ENCODE assay signal across 13 mouse cellular contexts in the genomic region with DNA sequence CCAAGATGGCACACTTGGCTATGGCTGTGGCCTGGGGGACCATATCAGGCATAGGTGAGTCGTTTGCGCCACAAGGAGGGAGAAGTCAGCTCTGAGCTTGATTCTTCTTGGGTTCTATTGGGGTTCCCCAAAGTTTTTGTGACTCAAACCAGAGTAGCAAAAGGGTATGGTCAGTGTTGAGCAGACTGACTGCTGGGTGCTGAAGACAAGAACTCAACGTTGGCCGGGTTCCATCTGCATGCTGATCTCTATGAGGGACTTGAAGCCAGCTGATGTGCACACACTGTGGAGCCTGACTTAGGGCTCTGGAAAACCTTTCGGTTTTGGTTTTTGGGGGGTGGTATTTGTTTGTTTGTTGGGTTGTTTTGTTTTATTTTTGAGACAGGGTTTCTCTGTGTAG. TPM values are rescaled to one million over a fixed set of nuclear protein-coding genes. Genes with fewer than 3 reads are reported as not detected.
"Had no signal": no experiment of that assay in that cellular context is flagged by ENCODE, and none has a peak within 500 bp of the region (broad histone marks: within the 10 kb centered on the region; RNA-seq: fewer than 3 reads in every experiment).

No protein-coding gene starts in this region.

- H3K27me3 ChIP-seq: limb, embryonic 12.5 days; liver, embryonic 13.5 days; neural tube, embryonic 15.5 days had no signal

- H3K9ac ChIP-seq: limb, embryonic 12.5 days; liver, embryonic 13.5 days; liver, postnatal 0 days; neural tube, embryonic 15.5 days had no signal

- H3K4me2 ChIP-seq: limb, embryonic 12.5 days; liver, embryonic 13.5 days; neural tube, embryonic 15.5 days had no signal

- H3K4me3 ChIP-seq: limb, embryonic 12.5 days; liver, embryonic 13.5 days; midbrain, embryonic 10.5 days; myocyte; neural tube, embryonic 15.5 days had no signal

- DNase-seq: liver; liver, embryonic 13.5 days; liver, postnatal 0 days; midbrain, embryonic 14.5 days; thymus, postnatal 4 days had no signal

- H3K27ac ChIP-seq: limb, embryonic 12.5 days; liver, embryonic 13.5 days; midbrain, embryonic 10.5 days; neural tube, embryonic 15.5 days; stomach, postnatal 0 days had no signal

- H3K9me3 ChIP-seq: limb, embryonic 12.5 days; liver, embryonic 13.5 days; midbrain, embryonic 10.5 days; neural tube, embryonic 15.5 days had no signal

- ATAC-seq: liver, postnatal 0 days had no signal

RNA-seq across cellular contexts. Expression of a gene that starts 22.6 kb away (rescaled TPM):
- total RNA-seq: megakaryocyte progenitor cell, adult 5-6 weeks had no signal
- polyA plus RNA-seq: kidney, embryonic 16.5 days; liver, postnatal 0 days; midbrain, embryonic 10.5 days; midbrain, embryonic 14.5 days; myocyte; neural tube, embryonic 11.5 days had no signal
